Mouse (Mus musculus): ENCODE data around the gene Kcna7. TPM values are rescaled to one million over a fixed set of nuclear protein-coding genes. Genes with fewer than 3 reads are reported as not detected.

The Kcna7 gene
- total RNA-seq, 2 experiments from 2014 or later: 39.6 to 44.1 TPM

DNA sequence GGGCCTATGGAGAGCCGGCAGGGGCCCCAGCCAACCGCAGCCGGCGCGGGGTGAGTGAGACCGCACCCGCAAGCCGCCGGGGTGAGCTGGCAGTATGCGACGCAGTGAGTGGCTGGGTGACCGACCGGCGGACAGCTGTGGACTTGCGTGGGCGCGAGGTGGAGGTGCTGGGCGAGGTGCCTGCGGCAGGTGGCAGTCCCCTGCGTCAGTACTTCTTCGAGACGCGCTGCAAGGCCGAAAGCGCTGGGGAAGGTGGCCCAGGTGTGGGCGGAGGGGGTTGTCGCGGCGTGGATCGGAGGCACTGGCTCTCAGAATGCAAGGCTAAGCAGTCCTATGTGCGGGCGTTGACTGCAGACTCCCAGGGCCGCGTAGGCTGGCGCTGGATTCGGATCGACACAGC, 10.2 kb downstream of the Kcna7 start:
- intact Hi-C loops (cut with DNase I; ENCODE audit: low total_unique reads): no loop called here
- DNase-seq: no peak

DNA sequence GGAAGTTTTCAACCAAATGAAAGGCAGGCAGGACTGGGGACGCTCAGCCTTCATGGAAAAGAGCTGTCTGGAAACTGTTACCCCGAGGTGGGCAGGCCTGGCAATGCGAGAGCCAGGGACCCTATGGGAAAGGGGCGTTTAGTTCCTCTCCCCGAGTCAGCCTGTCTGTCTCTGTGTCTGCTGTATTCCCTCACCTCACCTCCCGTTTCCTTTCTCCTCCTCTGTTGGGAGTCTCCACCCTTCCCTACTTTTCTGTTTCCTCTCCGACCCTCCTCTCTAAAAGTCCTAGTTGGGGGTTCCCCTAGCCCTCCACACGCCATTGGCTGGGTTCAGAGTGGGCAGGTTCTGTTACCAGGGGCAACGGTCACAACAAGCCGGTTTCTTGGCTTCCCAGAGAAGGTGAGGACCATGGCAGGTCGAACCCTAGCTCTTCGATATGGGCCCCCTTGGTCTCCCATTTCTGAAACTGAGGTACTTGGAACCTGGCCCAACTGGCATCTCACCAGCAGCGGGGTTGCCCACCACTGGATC, 12.6 kb downstream of the Kcna7 start:
- no peak for DNase-seq
- intact Hi-C loops (cut with DNase I; ENCODE audit: low total_unique reads): no loop called here

DNA sequence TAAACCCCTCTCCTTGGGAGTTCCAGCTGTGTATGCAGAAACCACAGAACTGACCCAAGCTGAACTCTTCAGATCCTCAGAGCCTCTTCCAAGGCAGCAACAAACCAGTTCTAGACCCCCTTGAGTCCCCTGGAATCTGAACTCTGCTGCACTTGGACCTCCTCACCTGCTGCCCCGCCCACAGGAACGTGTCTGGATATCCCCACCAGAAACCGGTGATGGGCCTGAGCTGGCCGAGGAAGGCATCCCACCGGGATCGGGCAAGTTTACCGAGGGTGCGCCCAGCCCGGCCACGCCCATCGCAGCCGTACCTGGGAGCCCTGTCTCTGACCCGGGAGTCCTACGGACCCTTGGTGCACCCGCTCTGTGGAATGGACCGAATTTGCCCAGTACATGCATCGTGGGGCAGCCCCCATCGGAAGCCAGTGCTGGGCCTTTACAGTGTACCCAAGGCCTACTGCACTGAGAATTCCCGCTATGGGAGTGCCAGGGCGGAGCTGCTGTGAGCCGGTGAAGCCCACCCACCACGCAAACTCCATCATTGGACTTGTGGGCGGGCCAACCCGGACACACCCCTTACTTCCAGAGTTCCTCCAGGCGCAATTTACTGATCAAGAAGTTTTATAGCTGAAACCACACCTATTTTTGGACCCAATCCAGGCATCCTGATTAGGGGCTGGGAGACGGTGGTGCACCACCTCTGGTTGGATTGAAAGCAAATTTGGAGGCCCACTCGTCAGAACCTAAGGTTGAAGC, 14.6 kb downstream of the Kcna7 start:
- no peak for DNase-seq
- intact Hi-C loops (cut with DNase I; ENCODE audit: low total_unique reads): no loop called here

DNA sequence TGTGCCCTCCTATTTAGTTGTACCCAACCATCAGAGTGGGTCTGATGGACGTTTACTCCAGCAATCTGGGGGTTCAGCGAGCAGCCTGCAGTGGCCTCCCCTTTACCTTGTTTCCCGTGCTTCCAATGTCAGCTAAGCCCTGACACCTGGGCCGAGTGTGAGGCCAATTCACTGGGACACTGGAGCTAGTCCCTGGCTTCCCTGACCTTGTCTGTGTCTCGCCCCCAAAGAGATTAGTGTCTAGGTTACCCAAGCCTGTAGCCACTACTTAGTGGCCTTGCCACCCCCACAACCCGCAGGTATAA, 15.1 kb downstream of the Kcna7 start, which contains the start of gene Lhb:
TSS of gene Lhb (plus strand) at position 206 of the 305 bp plus-strand sequence.
- no peak for DNase-seq
- intact Hi-C loops (cut with DNase I; ENCODE audit: low total_unique reads): no loop called here

DNA sequence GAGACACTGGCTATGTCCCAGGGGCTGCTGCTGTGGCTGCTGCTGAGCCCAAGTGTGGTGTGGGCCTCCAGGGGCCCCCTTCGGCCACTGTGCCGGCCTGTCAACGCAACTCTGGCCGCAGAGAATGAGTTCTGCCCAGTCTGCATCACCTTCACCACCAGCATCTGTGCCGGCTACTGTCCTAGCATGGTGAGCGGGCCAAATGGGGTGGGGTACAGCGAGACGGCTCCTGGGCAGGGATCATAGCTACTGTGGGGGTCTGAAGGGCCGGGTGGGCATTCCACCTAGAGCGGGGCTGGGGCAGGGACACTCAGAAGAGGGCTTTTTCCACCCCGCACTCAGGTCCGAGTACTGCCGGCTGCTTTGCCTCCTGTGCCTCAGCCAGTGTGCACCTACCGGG, 15.7 kb downstream of the Kcna7 start:
- intact Hi-C loops (cut with DNase I; ENCODE audit: low total_unique reads): no loop called here
- no peak for DNase-seq

DNA sequence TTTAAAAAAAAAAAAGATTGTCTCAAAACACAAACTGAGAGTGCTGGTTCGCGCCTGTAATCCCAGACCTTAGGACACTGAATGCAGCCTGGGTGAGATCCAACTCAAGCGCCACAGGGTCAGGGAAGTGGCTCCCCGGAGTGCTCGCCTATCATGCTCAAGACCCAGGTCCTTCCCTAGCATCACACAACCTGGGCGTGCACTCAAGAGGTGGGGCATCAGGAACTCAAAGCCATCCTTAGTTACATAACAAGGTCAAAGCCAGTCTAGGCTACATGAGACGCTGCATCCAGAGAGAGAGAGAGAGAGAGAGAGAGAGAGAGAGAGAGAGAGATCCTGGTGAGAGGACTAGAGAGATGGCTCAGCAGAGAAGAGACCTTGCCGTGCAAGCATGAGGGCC, 21.1 kb downstream of the Kcna7 start:
- no peak for DNase-seq
- intact Hi-C loops (cut with DNase I; ENCODE audit: low total_unique reads): no loop called here

DNA sequence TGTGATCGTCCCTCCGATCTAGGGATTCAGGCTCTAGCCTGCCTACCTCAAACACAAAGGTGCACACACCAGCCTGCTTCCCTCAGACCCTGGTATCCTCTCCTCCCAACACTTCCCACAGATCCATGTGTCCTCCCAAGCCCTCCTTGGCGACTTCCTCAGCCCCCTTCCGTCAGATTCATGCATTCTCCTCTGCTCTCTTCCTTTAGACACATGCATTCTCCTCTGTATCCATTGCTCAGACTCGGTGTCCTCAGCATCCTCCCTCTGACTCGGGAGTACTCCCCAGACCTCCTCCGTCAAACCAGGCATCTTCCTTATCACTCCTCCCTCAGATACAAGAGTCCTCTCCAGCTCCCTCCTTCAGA, 28.4 kb downstream of the Kcna7 start:
- no peak for DNase-seq
- intact Hi-C loops (cut with DNase I; ENCODE audit: low total_unique reads): no loop called here

DNA sequence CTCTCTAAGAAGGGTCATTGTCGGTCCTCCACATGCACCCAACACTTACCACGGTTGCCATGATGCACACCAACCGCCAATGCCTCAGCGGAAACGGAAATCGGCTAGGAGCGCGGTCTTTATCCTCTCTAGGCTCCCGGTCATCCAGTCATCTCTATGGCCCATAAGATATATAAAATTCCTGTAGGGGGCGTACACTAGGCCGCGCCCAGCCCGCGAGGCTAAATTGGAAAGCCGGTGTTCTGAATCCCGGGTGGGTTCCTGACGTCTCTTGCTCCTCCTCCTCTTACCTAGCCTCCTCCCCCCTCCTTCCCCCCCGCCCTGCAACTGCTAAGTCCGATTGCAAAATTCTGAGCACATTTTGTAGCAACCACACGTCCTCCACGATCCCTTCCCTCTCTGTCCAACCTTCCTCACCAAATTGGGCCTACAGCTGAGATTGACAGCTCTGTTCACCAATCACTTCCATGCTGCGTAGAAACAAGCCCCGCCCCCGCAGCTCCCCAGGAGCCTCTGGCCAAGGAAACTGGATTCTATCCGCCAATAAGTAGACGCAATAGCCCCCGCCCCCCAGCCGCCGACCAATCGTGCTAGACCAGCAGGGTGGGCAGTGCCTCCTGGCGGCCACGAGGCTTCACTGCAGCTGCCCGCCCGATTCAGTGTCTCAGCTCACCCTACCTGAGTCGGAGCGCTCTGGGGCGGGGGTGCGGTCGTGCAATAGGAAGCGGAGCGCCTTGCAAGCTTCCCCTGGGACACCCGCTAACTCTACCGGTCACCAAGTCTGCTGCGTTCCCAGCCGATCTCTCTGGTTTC, 29.0 kb downstream of the Kcna7 start, which contains the start of gene Gys1:
TSS of gene Gys1 (plus strand) at position 642 of the 813 bp plus-strand sequence.
- peak; percentile 100 for DNase-seq
- intact Hi-C loops (cut with DNase I; ENCODE audit: low total_unique reads): no loop called here

DNA sequence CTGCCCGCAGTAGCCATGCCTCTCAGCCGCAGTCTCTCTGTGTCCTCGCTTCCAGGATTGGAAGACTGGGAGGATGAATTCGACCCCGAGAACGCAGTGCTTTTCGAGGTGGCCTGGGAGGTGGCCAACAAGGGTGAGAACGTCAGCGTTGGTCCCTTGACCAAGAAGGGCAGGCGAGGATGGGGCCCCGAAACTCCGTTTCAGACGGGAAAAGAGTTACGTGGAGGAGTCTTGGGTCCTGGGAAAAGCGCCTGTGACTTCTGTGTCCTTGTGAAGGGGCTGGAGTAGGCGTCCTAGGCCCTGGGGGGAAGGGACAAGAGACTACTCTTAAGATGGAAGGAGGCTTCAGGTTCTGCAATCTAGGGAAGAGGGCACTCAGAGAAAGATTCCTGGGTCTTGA, 29.6 kb downstream of the Kcna7 start:
- DNase-seq: peak; percentile 47
- intact Hi-C loops (cut with DNase I; ENCODE audit: low total_unique reads): no loop called here

DNA sequence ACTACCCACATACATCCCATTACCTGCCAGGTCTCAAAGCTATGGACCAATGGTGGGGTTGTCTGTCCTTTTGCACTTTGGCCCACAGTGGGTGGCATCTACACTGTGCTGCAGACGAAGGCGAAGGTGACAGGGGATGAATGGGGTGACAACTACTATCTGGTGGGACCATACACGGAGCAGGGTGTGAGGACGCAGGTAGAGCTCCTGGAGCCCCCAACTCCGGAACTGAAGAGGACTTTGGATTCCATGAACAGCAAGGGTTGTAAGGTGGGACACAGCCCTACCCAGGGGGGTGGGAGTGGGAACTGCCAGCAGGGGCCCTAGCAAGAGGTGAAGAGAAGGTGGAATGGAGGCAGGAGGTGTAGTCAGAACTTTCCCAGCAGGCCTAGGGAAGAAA, 31.0 kb downstream of the Kcna7 start:
- no peak for DNase-seq
- intact Hi-C loops (cut with DNase I; ENCODE audit: low total_unique reads): no loop called here

DNA sequence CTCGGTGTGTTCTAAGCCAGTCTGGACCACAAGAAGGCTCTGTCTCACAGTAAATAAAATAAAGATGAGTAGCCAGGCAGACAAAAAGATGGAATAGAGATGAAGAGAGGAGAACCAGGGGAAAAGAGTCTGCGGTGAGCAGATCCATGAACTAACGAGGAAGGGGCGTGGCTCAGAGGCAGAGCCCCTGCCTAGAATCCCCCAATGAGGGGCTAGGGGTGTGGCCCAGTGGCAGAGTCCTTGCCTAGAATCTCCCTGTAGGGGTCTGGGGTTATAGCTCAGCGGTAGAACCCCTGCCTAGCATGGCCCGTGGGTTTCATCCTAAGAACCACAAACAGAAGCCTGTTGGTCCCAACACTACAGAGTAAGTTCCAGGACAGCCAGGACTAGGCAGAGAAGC, 31.6 kb downstream of the Kcna7 start:
- no peak for DNase-seq
- intact Hi-C loops (cut with DNase I; ENCODE audit: low total_unique reads): no loop called here

DNA sequence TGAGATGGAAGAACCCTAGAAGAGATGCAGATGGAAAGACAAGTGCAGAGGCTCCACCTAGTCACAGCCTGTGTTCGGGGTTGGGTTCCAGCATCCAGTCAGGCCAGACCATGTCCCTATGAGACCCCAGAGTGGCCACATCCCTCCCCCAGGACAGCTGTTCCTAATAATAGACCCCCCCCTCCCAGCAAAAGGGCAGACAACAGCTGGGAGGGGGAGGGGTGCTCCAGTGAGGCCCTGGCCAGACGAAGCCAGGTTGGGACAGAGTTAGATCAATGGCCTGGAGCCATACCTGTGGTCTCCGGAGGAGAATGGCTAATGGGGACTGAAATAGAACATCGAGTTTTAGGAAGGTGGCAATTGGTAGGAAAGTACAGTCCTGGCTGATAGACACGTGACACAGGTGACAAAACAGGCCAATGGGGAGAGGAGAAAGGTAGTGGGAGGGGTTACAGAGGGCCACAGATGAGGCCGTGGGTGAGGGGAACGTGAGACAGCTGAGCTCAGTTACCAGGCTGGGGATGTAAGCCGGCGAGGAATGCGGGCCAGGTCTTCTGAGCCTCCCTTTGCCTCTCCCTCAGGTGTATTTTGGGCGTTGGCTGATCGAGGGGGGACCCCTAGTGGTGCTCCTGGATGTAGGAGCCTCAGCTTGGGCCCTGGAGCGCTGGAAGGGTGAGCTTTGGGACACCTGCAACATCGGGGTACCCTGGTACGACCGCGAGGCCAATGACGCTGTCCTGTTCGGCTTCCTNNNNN, 32.2 kb downstream of the Kcna7 start, which contains the start of gene Ruvbl2:
TSS of gene Ruvbl2 (minus strand) at position 576 of the 756 bp plus-strand sequence.
- peak; percentile 58 for DNase-seq
- intact Hi-C loops (cut with DNase I; ENCODE audit: low total_unique reads): no loop called here

DNA sequence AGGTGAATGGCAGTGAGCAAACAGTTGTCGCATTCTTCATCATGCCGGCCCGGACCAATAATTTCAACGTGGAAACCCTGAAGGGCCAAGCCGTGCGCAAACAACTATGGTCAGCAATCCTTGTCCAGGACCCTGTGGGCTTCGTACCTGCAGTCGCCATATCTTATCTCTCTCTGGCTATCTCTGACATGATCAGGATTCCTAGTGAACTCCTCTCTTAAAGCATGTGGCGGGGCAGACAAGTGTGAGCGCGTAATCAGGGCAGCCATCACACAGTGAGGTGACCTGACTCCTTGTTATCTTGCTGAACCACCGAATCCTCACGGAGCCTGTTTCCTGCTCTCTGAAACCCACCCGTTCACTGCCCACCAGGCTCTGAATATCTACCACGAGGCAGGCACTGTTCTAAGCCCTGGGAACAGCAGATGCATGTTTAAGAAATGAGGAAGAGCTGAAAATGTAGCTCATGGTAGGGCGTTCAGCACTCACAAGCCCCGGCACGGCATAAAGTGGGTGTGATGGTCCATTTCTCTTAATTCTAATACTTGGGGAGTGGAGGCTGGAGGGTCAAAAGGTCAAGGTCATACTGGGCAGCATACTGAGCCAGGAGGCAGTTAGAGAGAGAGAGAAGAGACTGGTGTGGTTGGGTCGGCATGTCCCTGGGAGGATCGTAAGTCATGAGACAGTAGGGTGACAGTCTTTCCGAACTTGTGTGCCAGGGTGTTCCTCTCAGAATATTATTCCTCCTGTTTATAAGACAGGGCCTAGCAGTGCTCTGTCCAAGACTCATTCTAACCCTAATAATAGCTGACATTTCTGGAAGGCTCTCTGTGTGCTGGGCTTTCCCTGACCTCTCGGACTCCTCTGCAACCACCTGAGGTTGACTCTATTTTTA, 38.3 kb downstream of the Kcna7 start:
- DNase-seq: no peak
- intact Hi-C loops (cut with DNase I; ENCODE audit: low total_unique reads): no loop called here

DNA sequence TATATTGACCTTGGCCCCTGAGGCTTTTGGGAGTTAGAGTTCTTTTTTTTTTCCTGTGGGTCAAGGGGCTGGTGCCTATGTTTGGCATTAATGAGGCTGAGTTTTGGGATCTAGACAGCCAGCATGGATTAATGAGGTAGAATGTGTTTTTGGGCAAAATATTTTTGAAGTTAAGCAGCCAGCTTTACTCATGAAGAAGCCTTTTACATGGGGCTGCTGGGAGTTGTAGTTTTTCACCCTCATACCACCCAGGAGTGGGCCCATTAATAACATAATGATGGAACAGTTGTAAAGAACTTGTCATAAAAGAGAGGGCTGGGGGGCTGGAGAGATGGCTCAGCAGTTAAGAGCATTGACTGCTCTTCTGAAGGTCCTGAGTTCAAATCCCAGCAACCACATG, 41.1 kb downstream of the Kcna7 start:
- intact Hi-C loops (cut with DNase I; ENCODE audit: low total_unique reads): no loop called here
- no peak for DNase-seq

DNA sequence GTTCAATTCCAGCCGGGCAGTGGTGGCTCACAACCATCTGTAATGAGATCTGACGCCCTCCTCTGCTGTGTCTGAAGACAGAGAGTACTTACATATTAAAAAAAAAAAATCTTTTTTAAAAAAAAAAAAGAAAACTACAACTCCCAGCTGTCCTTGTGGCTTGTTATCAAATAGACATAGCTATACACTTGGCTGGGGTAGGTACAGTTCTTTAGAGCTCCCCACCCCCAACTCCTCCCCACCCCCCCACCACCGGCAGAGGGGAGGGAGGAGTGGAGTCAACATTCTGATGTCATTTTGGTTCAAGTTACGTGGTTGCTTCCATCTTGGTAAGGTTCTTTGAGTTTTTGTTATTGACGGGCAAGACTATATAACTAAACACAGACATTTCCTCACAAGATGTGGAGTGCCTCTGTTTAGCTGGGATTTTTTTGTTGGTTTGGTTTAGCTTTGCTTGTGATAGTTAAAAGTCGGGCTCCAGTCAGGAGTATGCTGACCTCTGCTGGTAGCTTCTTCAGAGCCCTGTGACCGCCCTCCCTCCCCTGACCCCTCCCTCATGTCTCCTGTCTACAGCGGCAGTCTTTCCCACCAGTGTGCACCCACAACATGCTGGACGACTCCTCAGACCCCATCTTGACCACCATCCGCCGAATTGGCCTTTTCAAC, 42.0 kb downstream of the Kcna7 start:
- intact Hi-C loops (cut with DNase I; ENCODE audit: low total_unique reads): no loop called here
- DNase-seq: no peak

DNA sequence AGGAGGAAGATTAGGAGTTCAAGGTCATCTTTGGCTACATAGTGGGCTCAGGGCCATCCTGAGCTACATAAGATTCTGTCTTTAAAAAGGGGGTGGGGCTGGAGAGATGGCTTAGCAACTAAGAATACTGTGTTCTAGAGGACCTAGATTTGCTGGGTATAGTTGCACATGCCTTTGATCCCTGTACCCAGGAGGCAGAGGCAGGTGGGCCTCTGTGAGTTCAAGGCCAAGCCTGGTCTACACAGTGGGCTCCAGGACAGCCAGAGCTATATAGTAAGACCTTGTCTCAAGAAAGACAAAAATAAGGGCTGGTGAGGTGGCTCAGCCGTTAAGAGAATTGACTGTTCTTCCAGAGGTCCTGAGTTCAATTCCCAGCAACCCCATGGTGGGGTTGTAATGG, 44.5 kb downstream of the Kcna7 start:
- no peak for DNase-seq
- intact Hi-C loops (cut with DNase I; ENCODE audit: low total_unique reads): no loop called here

DNA sequence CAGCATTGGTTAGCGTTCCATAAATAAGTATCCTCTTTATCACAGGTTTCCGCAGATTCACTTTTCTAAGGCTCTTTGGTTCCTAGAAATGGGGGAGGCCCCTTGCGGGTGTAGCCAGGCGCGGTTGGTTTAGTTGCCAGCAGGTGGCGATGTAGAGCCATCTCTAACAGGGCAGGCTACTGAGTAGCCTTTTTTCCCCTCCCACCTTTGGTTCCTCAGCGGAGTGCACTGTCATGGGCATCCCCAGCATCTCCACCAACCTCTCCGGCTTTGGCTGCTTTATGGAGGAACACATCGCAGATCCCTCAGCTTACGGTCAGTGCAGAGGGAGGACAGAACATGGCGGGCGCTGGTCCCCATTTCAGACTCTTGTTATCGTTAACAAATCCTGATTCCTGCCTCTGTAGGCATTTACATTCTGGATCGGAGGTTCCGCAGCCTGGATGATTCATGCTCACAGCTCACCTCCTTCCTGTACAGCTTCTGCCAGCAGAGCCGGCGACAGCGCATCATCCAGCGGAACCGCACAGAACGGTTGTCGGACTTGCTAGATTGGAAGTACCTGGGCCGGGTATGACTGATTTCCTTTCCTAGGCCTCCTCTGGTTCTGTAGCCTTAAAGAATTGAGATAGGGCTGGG, 46.0 kb downstream of the Kcna7 start:
- intact Hi-C loops (cut with DNase I; ENCODE audit: low total_unique reads): no loop called here

DNA sequence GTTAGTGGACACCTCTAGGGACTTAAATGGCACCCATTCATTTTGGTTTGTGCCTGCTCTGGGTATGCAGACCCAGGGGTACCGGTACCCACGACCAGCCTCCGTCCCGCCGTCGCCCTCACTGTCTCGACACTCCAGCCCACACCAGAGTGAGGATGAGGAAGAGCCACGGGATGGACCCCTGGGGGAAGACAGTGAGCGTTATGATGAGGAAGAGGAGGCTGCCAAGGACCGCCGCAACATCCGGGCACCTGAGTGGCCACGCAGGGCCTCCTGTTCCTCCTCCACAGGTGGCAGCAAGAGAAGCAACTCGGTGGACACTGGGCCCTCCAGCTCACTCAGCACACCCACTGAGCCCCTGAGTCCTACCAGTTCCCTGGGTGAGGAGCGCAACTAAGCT, 49.5 kb downstream of the Kcna7 start:
- intact Hi-C loops (cut with DNase I; ENCODE audit: low total_unique reads): no loop called here

More for the DNA sequence above, 46.0 kb downstream of the Kcna7 start:
- DNase-seq: peak; percentile 82

More for the DNA sequence above, 49.5 kb downstream of the Kcna7 start:
- DNase-seq: no peak

Measured in gastrocnemius, postnatal 14 days (tissue).